Mouse (Mus musculus) skeletal muscle tissue, adult 2 months (tissue): ENCODE data around the gene Kcnip3.

ENCODE experiments used
- DNase-seq: peaks from one replicate; pipeline ENCODE4 v3.0.0-alpha.2; 2012; ENCODE audit warnings: low read depth, low spot score

The Kcnip3 gene

GRCm38 (mm10) chr2:127518273-127518672 is 3.6 kb downstream of the Kcnip3 start:
- no peak for DNase-seq

GRCm38 (mm10) chr2:127517081-127517480 is 4.8 kb downstream of the Kcnip3 start:
- DNase-seq = no peak

GRCm38 (mm10) chr2:127514380-127515124 is 7.3 kb downstream of the Kcnip3 start:
- no peak for DNase-seq

- no peak for DNase-seq
These were observed 8.7 kb downstream of the Kcnip3 start for GRCm38 (mm10) chr2:127513244-127513643.

GRCm38 (mm10) chr2:127511426-127511825 is 10.5 kb downstream of the Kcnip3 start:
- DNase-seq = no peak

- DNase-seq = no peak
These were observed 13.8 kb downstream of the Kcnip3 start for GRCm38 (mm10) chr2:127507967-127508660.

GRCm38 (mm10) chr2:127507077-127507774 is 14.7 kb downstream of the Kcnip3 start:
- DNase-seq = peak; percentile 34

GRCm38 (mm10) chr2:127506131-127506632 is 15.7 kb downstream of the Kcnip3 start:
- DNase-seq = no peak

- no peak for DNase-seq
These were observed 16.7 kb downstream of the Kcnip3 start for GRCm38 (mm10) chr2:127505196-127505595.

- no peak for DNase-seq
These were observed 17.9 kb downstream of the Kcnip3 start for GRCm38 (mm10) chr2:127503751-127504549.

GRCm38 (mm10) chr2:127501061-127501460 is 20.8 kb downstream of the Kcnip3 start:
- peak; percentile 43 for DNase-seq

- DNase-seq = no peak
These were observed 23.1 kb downstream of the Kcnip3 start for GRCm38 (mm10) chr2:127498750-127499149.

GRCm38 (mm10) chr2:127496321-127496720 is 25.6 kb downstream of the Kcnip3 start:
- no peak for DNase-seq

GRCm38 (mm10) chr2:127484476-127485170 is 37.3 kb downstream of the Kcnip3 start:
- DNase-seq = peak; percentile 38

- no peak for DNase-seq
These were observed 38.9 kb downstream of the Kcnip3 start for GRCm38 (mm10) chr2:127483001-127483400.

- peak; percentile 43 for DNase-seq
These were observed 39.4 kb downstream of the Kcnip3 start for GRCm38 (mm10) chr2:127482533-127482911.

GRCm38 (mm10) chr2:127481841-127482532 is 39.9 kb downstream of the Kcnip3 start:
- no peak for DNase-seq

- DNase-seq = no peak
These were observed 42.1 kb downstream of the Kcnip3 start for GRCm38 (mm10) chr2:127479763-127480162.

GRCm38 (mm10) chr2:127479210-127479609 is 42.7 kb downstream of the Kcnip3 start:
- DNase-seq = no peak

GRCm38 (mm10) chr2:127472279-127472678 is 49.6 kb downstream of the Kcnip3 start:
- DNase-seq = no peak
